Mouse (Mus musculus) bone marrow macrophage, adult 2 months (primary cell): ENCODE measurements around the gene Trim63. TPM values are rescaled to one million over a fixed set of nuclear protein-coding genes. Genes with fewer than 3 reads are reported as not detected.
A peak's percentile ranks its signal among the peaks of the same experiment; 100 is the strongest.

ENCODE experiments used
- H3K27ac ChIP-seq: 2 replicates; pipeline ENCODE4 v1.5.1; 2012; ENCODE audit warnings: low read depth, low read length; ENCODE audit not compliant: insufficient read depth
- H3K4me1 ChIP-seq: 2 replicates; pipeline ENCODE4 v1.6.1; 2012; ENCODE audit warnings: low read length; ENCODE audit not compliant: control insufficient read depth, insufficient read depth
- H3K4me3 ChIP-seq: 2 replicates; pipeline ENCODE4 v1.5.1; 2012; ENCODE audit warnings: mild to moderate bottlenecking, low read length, moderate library complexity; ENCODE audit not compliant: insufficient read depth
- CTCF ChIP-seq: IDR thresholded peaks from 2 replicates; pipeline ENCODE4 v1.5.1; 2012; ENCODE audit warnings: low read depth, mild to moderate bottlenecking, low read length, moderate library complexity
- POLR2A ChIP-seq: IDR thresholded peaks from 2 replicates; pipeline ENCODE4 v1.6.1; 2012; ENCODE audit warnings: mild to moderate bottlenecking, low read depth, low read length, borderline replicate concordance
- polyA plus RNA-seq: library from polyadenylated mRNA; stranded (reverse); fragments of >200 nt; gene quantifications from 2 replicates; pipeline ENCODE4 v1.2.4, GENCODE M21; 2012; ENCODE audit not compliant: missing spikeins, insufficient read depth, insufficient read length

Gene Trim63
- polyA plus RNA-seq, 1 experiment, result not detected

DNA sequence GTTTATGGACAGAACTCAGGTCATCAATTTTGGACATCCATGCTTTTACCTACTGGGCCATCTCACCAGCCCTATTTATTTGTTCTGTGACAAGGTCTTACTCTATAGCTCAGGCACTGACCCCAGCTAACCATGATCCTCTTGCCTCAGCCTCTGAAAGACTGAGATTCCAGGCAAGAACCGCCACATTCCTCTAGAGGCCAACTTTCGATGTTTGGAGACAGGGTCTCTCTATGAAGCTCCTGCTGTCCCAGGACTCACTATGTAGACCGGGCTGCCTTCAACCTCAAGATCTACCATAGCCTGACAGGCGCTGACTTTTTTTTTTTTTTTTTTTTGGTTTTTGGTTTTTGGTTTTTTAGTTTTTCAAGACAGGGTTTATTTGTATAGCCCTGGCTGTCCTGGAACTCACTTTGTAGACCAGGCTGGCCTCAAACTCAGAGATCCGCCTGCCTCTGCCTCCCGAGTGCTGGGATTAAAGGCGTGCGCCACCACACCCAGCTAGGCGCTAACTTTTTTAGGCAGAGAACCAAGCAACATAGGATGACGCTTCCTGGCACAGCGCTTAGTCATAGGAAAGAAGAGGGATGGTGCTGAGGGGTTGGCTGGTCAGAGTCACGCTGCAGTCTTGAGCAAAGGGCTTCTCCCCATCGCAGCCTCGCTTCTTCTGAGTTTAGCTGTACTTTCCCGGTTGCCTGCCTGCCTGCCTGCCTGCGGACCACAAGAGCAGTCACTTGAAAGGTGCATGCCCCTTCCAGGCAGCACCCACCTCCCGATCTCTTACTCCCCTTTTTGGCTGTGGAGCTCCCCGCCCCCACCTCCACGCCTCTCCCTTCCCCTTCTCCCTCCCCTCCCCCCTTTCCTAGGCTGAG is 16.1 kb upstream of the Trim63 start:
- TF ChIP-seq POLR2A, result no peak
- TF ChIP-seq CTCF, result no peak
- Histone ChIP-seq H3K4me1 (peaks cover 23% of the 10 kb centered on the region), H3K4me3 (no peak overlapping the region), H3K27ac (peak overlapping the region; percentile 17; the same call in 1 of the 2 replicates)

DNA sequence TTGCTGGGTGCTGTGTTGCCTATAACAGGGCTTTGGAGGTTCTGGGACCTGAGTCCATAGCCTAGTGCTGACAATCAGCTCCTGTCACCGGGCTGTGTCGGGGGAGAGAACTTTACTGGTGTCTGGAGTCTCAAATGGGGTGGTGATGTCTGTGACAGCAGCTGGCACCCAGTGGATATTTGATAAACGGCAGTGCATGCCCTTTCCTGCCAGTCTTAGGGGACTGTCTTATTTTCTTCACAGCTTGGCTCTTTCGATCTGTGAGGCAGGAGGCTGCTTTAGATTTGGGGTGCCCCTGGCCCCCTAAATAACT is 15.5 kb upstream of the Trim63 start:
- peaks cover 23% of the 10 kb centered on the region for H3K4me1 ChIP-seq
- H3K4me3 ChIP-seq, result peak overlapping the region; percentile 60; the same call in 1 of the 2 replicates
- peak overlapping the region; percentile 70 for H3K27ac ChIP-seq

DNA sequence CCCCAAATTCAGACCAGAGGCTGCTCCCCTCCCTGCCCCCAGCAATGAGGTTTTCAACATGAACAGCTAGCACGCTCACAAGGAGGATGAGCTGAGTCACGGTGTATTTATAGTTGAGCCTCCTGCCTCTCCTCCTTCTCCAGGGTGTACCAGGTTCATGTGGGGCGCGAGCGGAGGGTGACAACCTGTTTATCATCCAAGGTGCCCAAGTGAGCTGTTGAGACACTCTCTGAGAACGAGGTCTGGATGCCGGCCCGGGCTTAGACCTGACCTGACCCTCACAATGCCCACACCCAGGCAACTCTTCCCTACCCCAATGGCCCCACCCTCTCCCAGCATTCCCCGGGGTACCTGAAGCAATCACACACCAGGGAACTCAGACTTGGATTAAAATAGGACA is 14.6 kb upstream of the Trim63 start:
- Histone ChIP-seq H3K4me1 (peaks cover 23% of the 10 kb centered on the region), H3K27ac (peak overlapping the region; percentile 70), H3K4me3 (peak overlapping the region; percentile 60)
- TF ChIP-seq POLR2A (no peak), CTCF (no peak)

More for the DNA sequence above, 15.5 kb upstream of the Trim63 start:
- TF ChIP-seq CTCF, result no peak
- TF ChIP-seq POLR2A, result no peak

DNA sequence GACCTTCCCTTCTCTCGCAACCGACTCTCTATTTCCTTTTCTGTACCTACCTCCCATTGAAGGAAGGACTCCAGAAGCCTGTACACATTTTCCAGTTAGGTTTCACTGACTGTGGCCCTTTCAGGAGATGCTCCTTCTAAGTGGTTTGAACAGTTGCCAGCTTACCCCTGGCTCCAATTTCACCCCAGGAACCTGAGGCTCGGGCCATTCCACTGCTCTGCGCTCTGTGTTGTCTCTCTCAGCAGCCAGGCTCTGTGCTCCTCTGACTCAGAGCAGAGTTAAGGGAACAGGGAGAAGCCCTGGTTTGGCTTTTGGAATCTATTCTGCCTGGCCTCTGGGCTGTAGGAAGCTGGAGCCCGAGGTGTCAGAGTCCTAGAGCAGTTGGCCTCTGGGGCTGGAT is 12.8 kb upstream of the Trim63 start:
- peaks cover 26% of the 10 kb centered on the region for H3K4me1 ChIP-seq
- no peak for TF ChIP-seq CTCF
- no peak for TF ChIP-seq POLR2A
- H3K4me3 ChIP-seq, result no peak overlapping the region
- no peak overlapping the region for H3K27ac ChIP-seq

DNA sequence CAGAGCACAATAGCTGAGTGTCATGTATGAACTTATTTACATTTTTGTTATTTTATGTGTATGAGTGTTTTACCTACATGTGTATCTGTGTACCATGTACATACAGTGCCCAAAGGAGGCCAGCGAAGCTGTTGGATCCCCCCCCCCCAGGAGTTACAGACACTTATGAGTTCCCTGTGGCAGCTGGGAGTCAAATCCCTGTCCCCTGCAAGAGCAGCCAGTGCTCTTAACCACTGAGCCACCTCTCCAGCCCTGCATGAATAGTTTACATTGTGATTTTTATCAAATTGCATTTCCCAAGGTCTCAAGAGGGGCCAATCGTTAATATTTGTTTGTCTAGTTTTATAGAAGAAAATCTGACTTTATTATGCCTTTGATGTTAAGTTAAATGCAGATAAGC is 8.0 kb upstream of the Trim63 start:
- no peak for TF ChIP-seq POLR2A
- Histone ChIP-seq H3K27ac (peak overlapping the region; percentile 72), H3K4me1 (peaks cover 13% of the 10 kb centered on the region), H3K4me3 (0 out of 2 replicates have a peak overlapping the region, but pooled peaks have one; percentile 17)

DNA sequence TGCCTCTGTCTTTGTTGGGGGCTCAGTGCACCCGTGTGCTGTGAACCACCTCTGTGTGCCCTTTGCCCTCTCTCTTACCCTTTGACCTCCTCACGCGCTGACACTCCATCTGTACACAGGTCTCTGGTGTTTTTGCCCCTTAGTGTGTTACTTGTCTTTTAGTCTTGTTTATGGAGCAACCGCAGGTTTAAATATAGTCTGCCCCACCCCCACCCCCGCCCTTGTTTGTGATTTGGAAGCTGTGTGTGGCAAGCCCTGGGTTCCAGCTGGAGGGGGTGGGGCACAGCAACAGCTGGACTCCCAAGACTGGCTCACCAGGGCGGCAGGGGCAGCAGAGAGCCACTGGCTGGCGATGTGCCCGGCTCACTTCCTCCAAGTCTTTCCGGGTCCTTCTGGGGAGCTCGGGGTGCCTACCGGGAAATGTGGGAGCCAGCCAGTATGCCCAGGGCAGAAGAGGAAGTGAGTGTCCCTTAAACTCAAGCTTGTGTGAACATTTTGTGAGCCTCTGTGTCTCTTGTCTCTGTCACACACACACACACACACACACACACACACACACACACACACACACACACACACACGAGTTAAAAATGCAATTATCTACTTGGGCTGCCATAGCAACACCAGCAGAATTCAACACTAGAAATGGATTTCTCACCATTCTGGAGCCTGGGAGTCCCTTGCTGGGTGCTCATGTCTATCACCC is 7.4 kb upstream of the Trim63 start:
- Histone ChIP-seq H3K4me3 (peak overlapping the region; percentile 17; the same call in 1 of the 2 replicates), H3K27ac (peak overlapping the region; percentile 72), H3K4me1 (peaks cover 13% of the 10 kb centered on the region)
- TF ChIP-seq POLR2A (no peak), CTCF (no peak)

DNA sequence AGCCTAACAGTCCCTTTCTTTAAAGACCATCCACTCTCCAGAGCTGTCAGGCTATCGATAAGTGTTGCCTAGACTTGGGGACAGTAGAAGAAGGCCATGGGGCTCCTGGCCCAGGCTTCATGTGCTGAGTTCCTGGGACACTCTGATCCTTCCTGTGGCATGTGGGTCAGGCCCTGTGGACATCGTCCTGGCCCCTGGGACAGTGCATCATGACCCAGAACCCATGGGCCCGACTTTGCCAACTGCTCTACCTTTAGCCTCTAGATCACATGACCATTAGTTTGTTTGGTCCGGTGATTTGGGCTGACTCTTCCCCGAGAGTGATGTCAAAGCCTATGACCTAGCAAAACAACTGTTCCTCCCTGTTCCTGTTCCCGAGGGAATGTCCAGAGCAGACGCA is 4.8 kb upstream of the Trim63 start:
- no peak overlapping the region for H3K27ac ChIP-seq
- peaks cover 13% of the 10 kb centered on the region for H3K4me1 ChIP-seq
- H3K4me3 ChIP-seq, result no peak overlapping the region
- TF ChIP-seq POLR2A (no peak), CTCF (no peak)

DNA sequence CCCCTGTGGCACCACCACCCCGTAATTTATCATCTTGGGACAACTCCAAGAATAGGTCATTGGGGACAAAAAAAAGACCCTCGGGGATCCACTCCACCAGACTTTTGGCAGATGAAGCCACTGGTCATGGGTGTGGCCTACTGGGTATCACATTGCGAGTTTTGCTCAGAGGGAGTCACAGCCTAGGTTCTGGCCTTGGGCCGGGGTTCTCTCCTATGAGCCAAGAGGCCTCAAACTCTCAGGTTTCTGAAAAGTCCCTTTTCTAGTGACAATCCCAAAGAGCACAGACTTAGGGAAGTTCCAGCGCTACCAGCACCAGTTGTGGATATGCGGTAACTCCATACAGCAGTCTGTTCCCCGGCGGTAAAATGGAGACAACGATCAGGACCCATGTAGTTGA is 4.3 kb upstream of the Trim63 start:
- Histone ChIP-seq H3K4me3 (no peak overlapping the region), H3K27ac (no peak overlapping the region), H3K4me1 (peaks cover 13% of the 10 kb centered on the region)
- TF ChIP-seq POLR2A (no peak), CTCF (no peak)

DNA sequence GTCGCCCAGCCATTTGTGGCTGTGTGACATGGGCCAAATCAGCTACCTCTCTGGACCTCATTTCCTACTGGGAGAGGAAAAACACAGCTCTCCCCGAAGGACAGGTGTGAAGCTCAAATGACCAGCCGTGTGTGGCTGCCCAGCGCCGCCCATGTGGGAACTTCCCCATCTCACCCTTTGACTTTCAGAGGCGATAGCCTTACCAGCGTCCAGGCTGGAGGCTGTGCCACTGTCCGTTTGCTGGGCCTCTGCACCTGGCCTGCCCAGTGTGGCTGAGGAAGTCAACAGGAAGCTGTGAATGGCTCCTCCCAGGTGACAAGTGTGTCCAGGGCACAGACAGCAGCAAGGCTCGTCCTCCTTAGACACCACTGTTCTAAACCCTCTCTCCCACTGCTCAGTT is 3.1 kb upstream of the Trim63 start:
- H3K4me3 ChIP-seq, result no peak overlapping the region
- H3K4me1 ChIP-seq, result peaks cover 13% of the 10 kb centered on the region
- TF ChIP-seq CTCF (no peak), POLR2A (no peak)
- no peak overlapping the region for H3K27ac ChIP-seq

DNA sequence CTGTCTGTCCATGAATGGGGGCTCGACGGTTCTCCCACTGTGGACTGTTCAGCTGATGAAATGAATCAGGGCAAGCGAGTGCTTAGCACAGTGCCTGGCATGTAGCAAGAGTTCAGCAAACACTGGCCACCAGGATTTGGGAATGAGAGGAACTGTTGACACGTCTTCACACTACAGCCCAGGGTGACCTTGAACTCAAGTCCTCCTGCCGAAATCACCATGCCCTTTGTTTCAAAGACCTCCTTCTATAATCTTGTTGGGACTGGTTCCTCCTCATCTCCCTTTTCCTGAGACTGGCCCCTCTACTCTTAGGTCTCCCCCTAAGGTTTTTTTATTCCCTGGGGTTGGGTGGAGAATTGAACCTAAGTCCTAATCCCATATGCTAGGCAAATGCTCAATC is 2.6 kb upstream of the Trim63 start:
- Histone ChIP-seq H3K4me3 (no peak overlapping the region), H3K27ac (no peak overlapping the region), H3K4me1 (peaks cover 7% of the 10 kb centered on the region)
- TF ChIP-seq POLR2A (no peak), CTCF (no peak)

DNA sequence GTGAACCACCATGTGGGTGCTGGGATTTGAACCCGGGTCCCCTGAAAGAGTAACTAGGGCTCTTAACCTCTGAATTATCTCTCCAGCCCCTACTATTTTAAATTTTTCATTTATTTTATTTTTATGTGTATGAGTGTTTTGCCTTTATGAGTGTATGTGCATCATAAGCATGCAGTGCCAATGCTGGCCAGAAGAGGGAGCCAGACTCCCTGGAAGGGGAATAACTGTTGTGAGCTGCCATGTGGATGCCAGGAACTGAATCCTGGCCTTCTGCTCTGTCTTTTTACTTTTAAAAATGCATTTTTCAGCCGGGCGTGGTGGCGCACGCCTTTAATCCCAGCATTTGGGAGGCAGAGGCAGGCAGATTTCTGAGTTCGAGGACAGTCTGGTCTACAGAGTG is 2.0 kb upstream of the Trim63 start:
- H3K4me3 ChIP-seq, result no peak overlapping the region
- peaks cover 5% of the 10 kb centered on the region; the same call in 1 of the 2 replicates for H3K4me1 ChIP-seq
- H3K27ac ChIP-seq, result no peak overlapping the region
- TF ChIP-seq CTCF (peak; percentile 28; the same call in 1 of the 2 replicates), POLR2A (no peak)
